Mouse (Mus musculus) midbrain, embryonic 14.5 days (tissue): Measurements from ENCODE around the gene Gm10972. TPM values are rescaled to one million over a fixed set of nuclear protein-coding genes. Genes with fewer than 3 reads are reported as not detected.

Experiments used
- ATAC-seq: fragments of 200-750 bp; cut with Nextera tagmentation; 2 replicates; pipeline ENCODE4 v1.8.0; 2017; ENCODE audit warnings: moderate number of reproducible peaks, moderate library complexity; ENCODE audit not compliant: low FRiP score, low TSS enrichment
- DNase-seq: peaks from one replicate; pipeline ENCODE4 v3.0.0-alpha.2; 2015
- H3K27ac ChIP-seq: fragments of 300-500 bp; sonication (generic); replicated peaks from 2 replicates; pipeline ENCODE4 v1.5.1; 2014; ENCODE audit warnings: mild to moderate bottlenecking, low read depth, low read length, moderate library complexity
- H3K27me3 ChIP-seq: fragments of 300-500 bp; sonication (generic); 2 replicates; pipeline ENCODE4 v1.6.1; 2014; ENCODE audit warnings: low read length, control low read depth, mixed read lengths; ENCODE audit not compliant: control insufficient read depth, insufficient read depth
- H3K36me3 ChIP-seq: fragments of 300-500 bp; sonication (generic); 2 replicates; pipeline ENCODE4 v1.6.1; 2014; ENCODE audit warnings: low read length, control low read depth; ENCODE audit not compliant: control insufficient read depth, insufficient read depth
- H3K4me1 ChIP-seq: fragments of 300-500 bp; sonication (generic); 2 replicates; pipeline ENCODE4 v1.6.1; 2014; ENCODE audit warnings: mild to moderate bottlenecking, antibody characterized with exemption, low read length, control low read depth; ENCODE audit not compliant: control insufficient read depth, insufficient read depth
- H3K4me2 ChIP-seq: fragments of 300-500 bp; sonication (generic); 2 replicates; pipeline ENCODE4 v1.6.1; 2014; ENCODE audit warnings: mild to moderate bottlenecking, low read length, moderate library complexity
- H3K4me3 ChIP-seq: fragments of 300-500 bp; sonication (generic); replicated peaks from 2 replicates; pipeline ENCODE4 v1.5.1; 2014; ENCODE audit warnings: low read depth, low read length
- H3K9ac ChIP-seq: fragments of 300-500 bp; sonication (generic); replicated peaks from 2 replicates; pipeline ENCODE4 v1.6.1; 2014; ENCODE audit warnings: mild to moderate bottlenecking, low read length, moderate library complexity
- H3K9me3 ChIP-seq: fragments of 300-500 bp; sonication (generic); 2 replicates; pipeline ENCODE4 v1.6.1; 2016; ENCODE audit warnings: low read length, control low read depth, mixed read lengths; ENCODE audit not compliant: control insufficient read depth
- WGBS: fragments of 180-500 bp; shearing (Covaris S2); extraction: QIAGEN DNeasy Blood & Tissue Kit; methylation state at CpG from one replicate; pipeline ENCODE4 v1.1.7; 2014; 5-methylcytosine and 5-hydroxymethylcytosine counted together
- polyA plus RNA-seq: library from polyadenylated mRNA; unstranded; fragments of >200 nt; fragmentation: Nextera tagmentation; extraction: Ambion mirVana; gene quantifications from 2 replicates; pipeline ENCODE4 v1.2.1, GENCODE M21; 2014

The Gm10972 gene
- polyA plus RNA-seq, 1 experiment from 2014 or later, result not detected

DNA sequence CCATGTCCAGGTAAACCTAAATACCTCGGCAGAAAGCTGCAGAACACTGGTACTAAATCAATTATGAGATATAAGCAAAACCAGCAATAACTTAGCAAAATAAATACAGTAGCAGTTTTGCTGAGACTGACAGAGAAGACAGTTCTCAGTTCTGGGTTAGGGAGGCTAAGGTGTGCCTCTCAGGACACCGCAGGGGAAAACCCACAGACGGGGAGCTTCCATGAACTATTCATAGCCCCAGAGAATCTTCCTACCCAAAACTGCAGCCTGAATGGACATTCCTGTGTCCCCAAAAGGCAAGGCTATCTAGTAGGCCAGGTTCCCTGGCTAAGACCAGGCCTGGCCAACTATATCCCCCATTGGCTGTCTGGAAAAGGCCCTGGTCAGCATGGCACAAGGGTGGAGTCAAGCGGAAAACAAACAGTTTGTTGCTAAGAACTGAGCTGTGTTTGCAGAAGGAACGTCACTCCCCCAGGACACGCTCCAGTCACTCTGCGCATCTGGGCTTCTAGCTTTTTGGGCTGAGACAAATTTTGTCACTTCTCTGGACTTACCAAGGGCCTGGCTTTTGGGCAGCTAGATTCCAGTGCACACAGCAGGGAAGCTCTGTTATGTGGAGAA is 29.5 kb upstream of the Gm10972 start:
- WGBS, result 51% methylated on average over 7 of the region's 7 CpGs
- Histone ChIP-seq H3K9ac (no peak overlapping the region), H3K4me1 (no peaks in the 10 kb centered on the region), H3K4me2 (no peak overlapping the region), H3K9me3 (no peaks in the 10 kb centered on the region), H3K27me3 (no peaks in the 10 kb centered on the region), H3K27ac (no peak overlapping the region), H3K36me3 (no peaks in the 10 kb centered on the region), H3K4me3 (no peak overlapping the region)
- ATAC-seq (no peak), DNase-seq (no peak)

DNA sequence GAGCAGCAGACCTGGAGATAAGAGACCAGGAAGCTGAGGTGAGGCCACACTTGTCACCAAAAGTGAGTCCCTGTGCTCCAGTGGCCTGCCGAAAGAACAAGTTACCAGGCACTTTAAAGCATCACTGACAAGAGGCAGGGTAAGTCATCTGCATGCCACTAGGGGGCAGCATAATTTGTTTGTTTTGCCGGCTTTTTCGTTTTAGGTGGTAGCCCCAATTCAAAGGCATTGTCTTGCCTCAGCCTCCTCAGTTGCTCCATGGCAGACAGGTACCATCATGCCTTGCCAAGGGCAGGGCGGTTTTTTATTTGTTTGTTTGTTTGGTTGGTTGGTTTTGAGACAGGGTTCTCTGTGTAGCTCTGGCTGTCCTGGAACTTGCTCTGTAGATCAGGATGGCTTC is 26.2 kb upstream of the Gm10972 start:
- Histone ChIP-seq H3K9ac (no peak overlapping the region), H3K9me3 (no peaks in the 10 kb centered on the region), H3K4me1 (no peaks in the 10 kb centered on the region), H3K36me3 (no peaks in the 10 kb centered on the region), H3K4me2 (no peak overlapping the region), H3K27ac (no peak overlapping the region), H3K27me3 (no peaks in the 10 kb centered on the region), H3K4me3 (no peak overlapping the region)
- 72% methylated on average over 4 of the region's 4 CpGs for WGBS
- DNase-seq (peak; percentile 56), ATAC-seq (no peak)

DNA sequence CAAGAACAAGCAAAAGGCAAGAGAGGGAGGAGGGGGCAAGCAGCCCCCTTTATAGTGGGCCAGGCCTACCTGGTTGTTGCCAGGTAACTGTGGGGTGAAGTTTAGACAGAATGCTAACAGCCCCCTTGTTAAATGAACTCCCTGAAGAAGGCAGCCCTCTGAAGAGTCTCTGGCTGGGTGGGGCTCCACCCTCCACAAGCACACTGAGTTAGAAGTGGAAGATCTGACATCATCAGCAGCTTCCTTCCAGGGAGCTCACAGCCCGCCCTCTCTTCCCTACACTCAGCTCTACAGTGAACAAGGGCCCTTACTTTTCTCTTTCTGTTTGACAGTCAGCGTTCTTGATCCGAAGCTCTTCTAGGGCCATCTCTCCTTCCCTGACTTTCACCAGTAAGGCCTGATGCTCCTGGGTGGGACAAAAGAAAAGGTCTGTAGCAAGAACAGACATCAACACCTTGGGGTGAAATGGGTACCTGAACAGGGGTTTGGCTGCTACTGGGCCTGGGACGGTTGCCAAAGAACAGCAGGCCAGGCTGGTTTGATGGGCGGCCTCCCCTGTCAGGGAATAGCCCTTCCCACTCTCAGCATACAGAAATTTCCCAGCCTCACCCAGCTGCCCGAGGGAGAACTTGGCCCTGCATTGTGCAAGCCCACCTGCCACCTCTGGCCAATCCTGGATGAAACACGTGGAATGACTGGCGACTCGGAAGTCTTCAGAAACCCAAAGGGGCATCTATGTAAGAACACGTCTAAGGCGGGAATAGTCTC is 21.0 kb upstream of the Gm10972 start:
- H3K4me3 ChIP-seq, result no peak overlapping the region
- ATAC-seq (no peak), DNase-seq (no peak)
- no peaks in the 10 kb centered on the region for H3K36me3 ChIP-seq
- 82% methylated on average over 11 of the region's 11 CpGs for whole genome bisulfite sequencing
- H3K9me3 ChIP-seq, result no peaks in the 10 kb centered on the region
- H3K27ac ChIP-seq, result no peak overlapping the region
- H3K27me3 ChIP-seq, result no peaks in the 10 kb centered on the region
- no peaks in the 10 kb centered on the region for H3K4me1 ChIP-seq
- H3K9ac ChIP-seq, result no peak overlapping the region
- no peak overlapping the region for H3K4me2 ChIP-seq

DNA sequence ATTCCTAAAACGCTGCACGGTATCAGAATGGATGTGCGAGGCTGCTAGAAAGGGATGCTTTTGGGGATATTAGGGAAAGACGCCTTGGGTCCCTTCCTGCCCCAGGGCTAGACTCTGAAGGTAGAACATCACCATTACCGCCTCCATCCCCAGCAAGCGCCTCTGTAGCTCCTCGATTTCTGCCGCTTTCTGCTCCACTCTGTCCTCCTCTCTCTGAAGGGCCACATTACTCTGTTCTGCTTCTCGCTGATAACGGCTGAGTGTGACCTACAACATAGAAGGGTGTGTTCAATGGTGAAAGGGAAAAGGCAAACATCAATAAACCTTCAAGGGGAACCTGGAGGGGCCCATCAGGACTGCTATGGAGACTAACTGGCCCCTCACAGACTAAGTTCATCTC is 20.4 kb upstream of the Gm10972 start:
- no peaks in the 10 kb centered on the region for H3K9me3 ChIP-seq
- H3K4me3 ChIP-seq, result no peak overlapping the region
- DNase-seq, result no peak
- 95% methylated on average over 10 of the region's 10 CpGs for WGBS
- no peaks in the 10 kb centered on the region for H3K36me3 ChIP-seq
- no peaks in the 10 kb centered on the region for H3K27me3 ChIP-seq
- no peak overlapping the region for H3K9ac ChIP-seq
- no peak for ATAC-seq
- no peak overlapping the region for H3K4me2 ChIP-seq
- no peak overlapping the region for H3K27ac ChIP-seq
- no peaks in the 10 kb centered on the region for H3K4me1 ChIP-seq

DNA sequence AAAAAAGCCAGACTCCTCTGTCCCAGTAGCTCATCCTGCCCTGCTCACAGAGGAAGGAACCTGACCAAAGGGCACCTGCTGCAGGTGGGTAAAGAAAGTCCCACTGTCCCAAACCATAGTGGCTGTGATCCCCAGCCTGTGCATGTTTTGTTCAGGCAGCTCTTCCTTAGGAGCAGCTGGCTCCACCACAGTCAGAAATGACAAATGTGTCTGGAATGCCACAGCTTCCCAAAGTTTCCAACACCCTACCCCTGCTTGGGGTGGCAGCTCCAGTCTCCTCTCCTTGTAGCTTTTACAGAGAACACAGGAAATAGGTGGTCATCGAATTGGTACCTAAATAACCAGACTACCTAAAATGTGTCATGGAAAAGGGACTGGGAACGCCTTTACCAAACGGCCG is 18.6 kb upstream of the Gm10972 start:
- WGBS, result 90% methylated on average over 4 of the region's 4 CpGs
- no peak overlapping the region for H3K4me2 ChIP-seq
- no peaks in the 10 kb centered on the region for H3K4me1 ChIP-seq
- H3K9ac ChIP-seq, result no peak overlapping the region
- H3K27me3 ChIP-seq, result no peaks in the 10 kb centered on the region
- H3K4me3 ChIP-seq, result no peak overlapping the region
- no peaks in the 10 kb centered on the region for H3K36me3 ChIP-seq
- no peak overlapping the region for H3K27ac ChIP-seq
- no peaks in the 10 kb centered on the region for H3K9me3 ChIP-seq
- DNase-seq (no peak), ATAC-seq (no peak)

DNA sequence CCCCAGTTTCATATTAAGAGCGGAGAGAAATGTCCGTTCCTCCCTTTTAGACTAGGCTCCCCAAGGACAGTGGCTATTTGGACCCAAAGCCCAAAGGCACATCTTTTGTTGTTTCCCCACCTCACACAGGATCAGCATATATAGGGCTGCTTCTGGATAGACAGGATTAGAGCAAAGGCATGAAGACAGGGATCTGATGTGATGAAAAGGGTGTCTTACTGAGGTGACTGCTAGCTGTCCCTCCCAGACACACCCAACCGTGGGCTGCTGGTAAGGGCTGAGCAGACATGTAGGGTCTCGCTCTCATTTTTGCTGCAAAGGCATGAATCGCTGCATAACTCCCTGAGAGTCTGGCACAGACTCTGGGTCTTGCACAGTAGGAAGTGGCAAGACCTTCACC is 14.2 kb upstream of the Gm10972 start:
- H3K27me3 ChIP-seq, result no peaks in the 10 kb centered on the region
- DNase-seq (no peak), ATAC-seq (no peak)
- H3K9me3 ChIP-seq, result no peaks in the 10 kb centered on the region
- H3K36me3 ChIP-seq, result no peaks in the 10 kb centered on the region
- H3K27ac ChIP-seq, result no peak overlapping the region
- no peak overlapping the region for H3K4me2 ChIP-seq
- H3K4me1 ChIP-seq, result no peaks in the 10 kb centered on the region
- 82% methylated on average over 5 of the region's 5 CpGs for WGBS
- H3K4me3 ChIP-seq, result no peak overlapping the region
- H3K9ac ChIP-seq, result no peak overlapping the region

DNA sequence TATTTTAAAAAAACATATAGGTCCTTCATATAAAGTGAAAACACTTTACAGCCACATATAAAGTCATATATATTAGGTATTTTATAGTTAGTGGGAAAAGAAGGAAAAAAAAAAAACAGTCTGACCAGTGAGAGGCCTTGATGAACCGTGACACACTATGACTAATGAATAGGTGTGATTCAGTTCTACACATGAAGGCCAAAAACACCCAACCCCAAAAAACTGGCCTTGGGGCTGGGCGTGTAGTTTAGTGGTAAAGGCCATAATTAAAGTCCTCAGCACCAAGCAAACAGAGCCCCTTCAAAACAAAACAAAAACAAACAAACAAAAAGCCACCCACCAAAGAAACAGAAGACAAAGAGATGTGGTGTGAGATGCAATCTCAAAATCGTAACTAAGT is 13.0 kb upstream of the Gm10972 start:
- no peaks in the 10 kb centered on the region for H3K9me3 ChIP-seq
- DNase-seq (no peak), ATAC-seq (no peak)
- no peaks in the 10 kb centered on the region for H3K27me3 ChIP-seq
- no peak overlapping the region for H3K9ac ChIP-seq
- no peak overlapping the region for H3K4me3 ChIP-seq
- H3K4me2 ChIP-seq, result no peak overlapping the region
- H3K4me1 ChIP-seq, result no peaks in the 10 kb centered on the region
- 82% methylated on average over 3 of the region's 3 CpGs for WGBS
- H3K36me3 ChIP-seq, result no peaks in the 10 kb centered on the region
- no peak overlapping the region for H3K27ac ChIP-seq

DNA sequence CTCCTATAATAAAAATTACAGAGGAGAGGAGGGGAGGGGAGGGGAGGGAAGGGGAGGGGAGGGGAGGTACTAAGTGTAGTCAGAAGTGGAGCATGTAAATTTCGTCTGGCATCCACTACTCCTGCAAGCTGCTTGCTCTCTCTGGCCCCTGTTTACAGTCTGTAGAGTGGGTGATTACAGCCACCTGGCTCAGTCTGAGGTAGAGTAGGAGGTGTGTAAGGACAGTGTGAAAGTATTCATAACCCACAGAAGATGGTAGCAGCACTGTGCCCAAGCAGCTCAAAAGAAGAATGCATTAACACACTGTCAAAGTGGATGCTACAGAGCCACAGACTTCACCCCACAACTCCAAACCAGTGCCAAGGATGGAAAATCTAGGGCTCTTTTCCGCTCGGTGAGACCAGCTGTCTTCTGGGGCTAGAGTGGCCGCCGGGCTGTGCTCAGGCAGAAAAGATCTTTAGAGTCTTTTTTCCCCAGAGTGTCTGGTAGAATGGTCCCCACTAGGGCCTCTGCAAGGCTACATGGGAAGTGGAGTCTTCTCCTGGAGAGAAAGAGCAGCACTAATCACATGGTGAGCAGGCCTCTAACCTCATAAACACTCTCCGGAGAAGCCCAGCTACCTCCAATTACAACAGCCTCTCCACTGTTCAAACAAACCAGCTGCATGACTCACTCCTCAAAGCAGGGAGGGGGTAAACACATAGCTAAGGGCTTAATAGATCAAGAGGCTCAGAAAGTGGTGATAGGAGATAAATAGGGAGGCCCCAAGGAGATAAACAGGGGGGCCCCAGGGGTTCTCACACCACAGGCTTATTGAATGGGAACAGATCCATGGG is 6.1 kb downstream of the Gm10972 start:
- Histone ChIP-seq H3K4me3 (no peak overlapping the region), H3K4me2 (no peak overlapping the region), H3K36me3 (no peaks in the 10 kb centered on the region), H3K9me3 (no peaks in the 10 kb centered on the region), H3K27ac (no peak overlapping the region), H3K27me3 (no peaks in the 10 kb centered on the region), H3K4me1 (no peaks in the 10 kb centered on the region), H3K9ac (no peak overlapping the region)
- ATAC-seq, result no peak
- WGBS, result 57% methylated on average over 6 of the region's 6 CpGs
- peak; percentile 14 for DNase-seq
